Mouse (Mus musculus) T-helper 17 cell (primary cell): ENCODE data around the gene Cwc15.

Experiments
- in situ Hi-C, 2 experiments: fragments of 300-600 bp; cut with MboI, MseI; formaldehyde crosslinking; loops; 1 replicate in 1 of 2; 2 replicates in 1 of 2; pipeline ENCODE4 v1.15.1; 2025; ENCODE audit warnings: high pct_unique_total_duplicates in 2 of 2

The Cwc15 gene

GRCm38 (mm10) chr9:14547584-14548365 lies 47.4 kb downstream of the Cwc15 start:
- in situ Hi-C loops, result no loop called here

GRCm38 (mm10) chr9:14548366-14548761 lies 47.9 kb downstream of the Cwc15 start:
- in situ Hi-C loops, result no loop called here

DNA sequence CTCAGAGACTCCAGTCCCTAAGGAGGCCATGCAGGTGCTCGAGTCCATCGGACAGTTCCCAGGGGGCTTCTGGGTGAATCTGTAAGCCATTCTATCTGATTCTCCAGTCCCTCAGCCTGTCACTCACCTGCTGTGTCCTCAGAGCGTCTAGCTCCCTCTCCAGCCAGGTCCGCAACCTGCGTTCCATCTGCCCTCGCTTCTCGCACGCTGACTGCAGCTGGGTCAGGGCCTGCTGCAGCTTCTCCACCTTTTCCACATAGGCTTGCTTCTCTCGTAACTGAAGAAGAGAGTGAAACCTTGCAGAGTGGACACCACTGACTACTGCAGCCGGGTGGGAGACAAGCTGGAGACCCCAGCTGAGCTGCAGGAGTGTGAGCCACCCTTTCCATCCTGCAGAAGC lies 57.9 kb downstream of the Cwc15 start:
- in situ Hi-C loops, result no loop called here

DNA sequence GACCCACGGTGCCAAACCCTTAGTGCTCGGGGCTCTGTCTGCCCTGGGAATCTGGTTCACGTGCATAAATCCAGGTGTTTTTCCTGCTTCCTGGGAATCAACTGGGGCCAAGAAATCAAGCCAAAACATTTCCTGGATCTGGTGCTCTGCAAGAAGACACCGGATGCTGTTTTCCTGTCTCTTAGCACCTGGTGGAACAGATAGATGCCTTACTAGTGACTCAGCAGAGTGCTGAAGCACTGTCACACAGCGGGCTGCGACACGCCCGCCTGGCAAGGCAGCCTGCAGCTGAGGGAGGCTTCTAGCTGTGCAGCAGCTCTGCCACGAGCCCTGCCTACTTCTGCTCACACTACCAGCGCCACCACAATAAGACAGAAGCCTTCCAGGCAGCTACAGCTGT lies 59.0 kb downstream of the Cwc15 start:
- in situ Hi-C loops, result no loop called here

GRCm38 (mm10) chr9:14559996-14560395 lies 59.6 kb downstream of the Cwc15 start:
- in situ Hi-C loops, result no loop called here
